Mouse (Mus musculus): ENCODE measurements at regions not wholly inside any gene's neighbourhood (a gene's known extent, or its start where the extent isn't known, plus 50 kb on each side); places are given as distances from the start of the nearest gene placed in this dataset.

DNA sequence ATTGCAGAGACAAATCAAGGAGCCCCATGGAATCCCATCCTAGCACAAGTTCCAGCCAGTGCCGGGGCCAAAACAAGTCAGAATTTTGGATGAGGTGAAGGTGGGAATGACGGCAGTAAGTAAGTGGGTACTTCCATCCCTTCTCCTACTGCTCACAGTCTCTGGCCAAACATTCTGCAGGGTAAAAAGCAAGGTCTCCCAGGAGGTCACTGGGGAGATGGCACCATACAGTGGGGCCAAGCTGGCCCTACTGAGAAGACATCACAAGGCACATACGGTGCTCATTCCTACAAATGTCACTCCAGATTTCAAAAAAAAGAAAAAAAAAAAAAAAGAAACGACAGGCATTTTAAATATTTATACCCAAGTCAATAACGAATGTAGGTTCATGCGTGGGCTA, 129.6 kb downstream of the Ddx11 start:
- no peak for DNase-seq (ENCODE audit: low read depth in 2 of 2, low spot score in 2 of 2)

DNA sequence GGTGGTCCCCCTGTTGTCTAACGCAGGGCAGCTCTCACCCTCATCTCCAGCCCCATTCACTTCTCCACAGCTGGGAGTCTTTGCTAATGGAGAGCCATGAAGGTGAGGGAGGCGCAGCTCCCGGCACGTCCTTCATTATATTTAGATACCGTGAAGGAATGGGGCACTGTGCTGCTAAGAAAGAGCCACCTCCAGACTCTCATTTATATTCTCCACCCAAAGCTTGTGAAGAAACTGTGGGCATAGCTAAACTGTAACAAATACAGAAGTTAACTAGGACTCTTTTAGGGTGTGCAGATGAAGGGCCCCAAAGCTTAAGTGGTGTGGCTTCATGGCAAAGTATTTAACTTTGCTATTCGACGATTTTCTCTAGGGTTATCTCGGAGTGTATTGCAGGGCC, 136.4 kb downstream of the Ddx11 start:
- no peak for DNase-seq (ENCODE audit: low read depth in 2 of 2, low spot score in 2 of 2)

DNA sequence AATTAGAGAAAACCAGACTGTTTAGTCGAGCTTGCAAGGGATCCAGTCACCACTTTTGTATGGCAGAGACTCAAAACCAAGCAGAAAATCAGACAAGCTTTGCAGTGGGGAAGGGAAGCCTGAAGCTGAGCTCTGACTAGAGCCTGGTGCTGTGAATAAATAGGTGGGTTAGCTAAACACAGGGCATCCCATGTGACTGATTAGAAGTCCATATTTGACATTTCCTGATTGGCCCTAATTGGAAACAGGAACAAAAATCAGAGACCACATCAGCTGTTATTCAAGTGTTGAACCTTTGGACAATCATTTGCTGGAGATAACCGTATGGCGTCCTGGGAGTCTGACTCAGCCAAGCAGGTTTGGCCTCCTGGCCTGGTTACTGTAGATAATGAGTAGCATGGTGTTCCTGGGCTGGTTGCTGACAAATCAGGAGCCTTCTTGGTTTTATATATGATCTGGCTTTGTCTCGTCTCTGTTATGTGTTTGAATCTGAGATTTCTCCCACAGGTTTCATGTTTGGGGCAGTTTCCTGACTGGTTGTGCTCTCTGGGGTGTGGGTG, 139.4 kb downstream of the Ddx11 start:
- no peak for DNase-seq (ENCODE audit: low read depth in 2 of 2, low spot score in 2 of 2)

- DNase-seq (ENCODE audit: low read depth in 2 of 2, low spot score in 2 of 2) = no peak
Observed at GRCm38 (mm10) chr17:66263405-66263804, 140.1 kb downstream of the Ddx11 start.

DNA sequence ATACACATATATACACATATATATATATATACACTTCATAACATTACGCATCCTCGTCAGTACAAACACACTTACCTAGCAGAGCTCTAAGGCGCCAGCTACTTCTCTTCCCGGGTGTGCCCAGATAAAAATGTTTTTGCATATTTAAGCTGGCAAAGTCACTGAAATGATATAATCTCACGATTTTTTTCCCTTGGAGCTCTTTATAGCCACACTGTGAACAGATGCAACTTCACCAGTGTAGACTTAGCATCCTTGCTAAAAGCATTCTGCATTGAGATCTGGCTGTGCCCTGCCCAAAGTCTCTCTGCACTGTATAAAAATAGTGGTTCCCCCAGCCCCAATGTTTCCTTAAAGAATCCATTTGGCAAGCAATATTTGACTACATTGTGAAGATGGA, 143.5 kb downstream of the Ddx11 start:
- DNase-seq (ENCODE audit: low read depth in 2 of 2, low spot score in 2 of 2) = no peak

DNA sequence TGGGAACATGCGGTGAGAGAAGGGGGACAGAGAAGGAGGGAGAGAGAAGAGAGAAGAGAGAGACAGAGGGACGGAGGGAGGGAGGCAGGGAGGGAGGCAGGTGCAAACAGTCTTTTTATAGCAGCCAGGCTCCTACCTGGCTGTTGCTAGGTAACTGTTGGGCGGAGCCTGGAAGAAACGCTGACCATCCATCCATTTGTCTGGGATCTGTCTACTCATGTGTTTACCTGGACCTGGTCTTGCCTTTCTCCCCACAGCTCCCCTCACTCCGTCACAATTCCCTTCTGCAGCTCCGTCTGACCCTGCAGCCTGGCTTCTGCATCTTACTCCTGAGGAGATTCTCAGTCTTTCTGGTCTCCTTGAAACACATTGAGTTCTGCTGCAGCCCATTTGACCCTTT, 144.5 kb downstream of the Ddx11 start:
- no peak for DNase-seq (ENCODE audit: low read depth in 2 of 2, low spot score in 2 of 2)

- DNase-seq (ENCODE audit: low read depth in 2 of 2, low spot score in 2 of 2) = no peak
Observed at GRCm38 (mm10) chr17:66269567-66269966, 146.2 kb downstream of the Ddx11 start.

DNA sequence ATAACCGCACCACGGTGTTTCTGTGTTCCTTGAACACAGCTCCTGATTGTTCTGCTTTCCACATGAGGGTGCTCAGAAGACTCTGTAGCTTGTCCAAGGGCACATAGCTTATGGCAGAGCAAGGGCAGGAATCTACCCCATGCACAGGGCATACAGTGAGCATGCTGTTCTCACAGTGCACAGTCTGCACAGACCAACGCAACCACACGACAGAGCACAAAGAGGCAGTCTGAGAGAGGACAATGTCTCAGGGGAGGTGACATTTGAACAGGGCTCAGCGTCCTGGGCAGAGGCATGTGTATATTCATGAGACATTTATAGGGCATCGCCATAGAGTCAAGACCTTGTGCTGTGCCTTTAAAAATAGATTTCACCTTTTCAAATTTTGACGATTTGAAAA, 148.6 kb downstream of the Ddx11 start:
- DNase-seq (ENCODE audit: low read depth in 2 of 2, low spot score in 2 of 2) = no peak

DNA sequence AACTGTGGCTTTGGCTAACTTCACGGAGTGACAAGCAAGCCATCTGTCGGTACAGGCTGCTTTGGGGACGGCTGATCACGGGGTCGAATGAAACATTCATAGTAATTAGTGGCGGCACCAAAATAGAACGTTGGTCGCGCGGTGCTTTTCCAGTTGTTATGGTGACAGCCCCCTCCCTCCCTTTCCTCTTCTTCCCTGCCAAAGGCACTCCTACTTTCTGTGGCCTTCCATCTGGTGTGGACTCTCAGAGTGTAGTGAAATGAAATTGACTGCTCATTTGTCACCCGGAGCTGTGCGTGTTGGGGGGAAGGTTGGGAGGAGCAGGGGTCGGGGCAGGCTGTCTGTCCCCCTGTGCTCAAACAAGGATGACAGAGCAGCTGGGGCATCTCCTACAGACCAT, 153.5 kb downstream of the Ddx11 start:
- DNase-seq (ENCODE audit: low read depth in 2 of 2, low spot score in 2 of 2) = no peak

GRCm38 (mm10) chr17:66278037-66278436, 154.7 kb downstream of the Ddx11 start:
- no peak for DNase-seq (ENCODE audit: low read depth in 2 of 2, low spot score in 2 of 2)

DNA sequence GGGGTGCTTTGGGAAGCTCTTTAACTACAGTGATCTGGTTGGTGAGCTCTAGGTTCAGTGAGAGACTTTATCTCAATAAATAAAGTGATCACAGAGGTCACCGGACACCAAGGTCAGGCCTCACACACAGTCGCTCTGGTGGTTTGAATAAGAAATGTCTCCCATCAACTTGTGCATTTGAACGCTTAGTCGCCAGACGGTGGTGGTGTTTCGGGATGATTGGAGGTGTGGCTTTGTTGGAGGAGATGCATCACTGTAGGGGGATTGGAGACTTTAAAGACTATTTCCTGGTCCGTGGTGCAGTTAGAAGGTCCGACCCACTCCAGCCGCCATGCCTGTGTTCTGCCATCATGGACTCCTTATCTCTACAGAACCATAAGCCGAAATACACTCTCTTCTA, 162.0 kb downstream of the Ddx11 start:
- no peak for DNase-seq (ENCODE audit: low read depth in 2 of 2, low spot score in 2 of 2)
